In genomic region chr6:14298167-14298566, GRCm38 (mm10) we compare ENCODE assay signal across 24 mouse cellular contexts.
DNase-seq lines count a peak whose midpoint lies in the region; ATAC-seq and TF ChIP-seq lines count a peak whose summit lies in the region.
"Had no signal": no experiment of that assay in that cellular context is flagged by ENCODE, and none has a peak within 500 bp of the region (broad histone marks: within the 10 kb centered on the region; RNA-seq: fewer than 3 reads in every experiment).

No protein-coding gene starts in this region.

- H3K4me2 ChIP-seq in heart, embryonic 12.5 days, result no peak overlapping the region
- H3K4me2 ChIP-seq in midbrain, embryonic 11.5 days, result no peak overlapping the region
- no peak overlapping the region for H3K4me2 ChIP-seq in midbrain, embryonic 14.5 days (ENCODE audit: low read length)
- no peak overlapping the region for H3K4me2 ChIP-seq in midbrain, embryonic 13.5 days (replicated peaks)
- H3K4me2 ChIP-seq in midbrain, postnatal 0 days (ENCODE audit: low read depth, low read length, poor library complexity, severe bottlenecking), result no peak overlapping the region
- H3K4me2 ChIP-seq: embryonic facial prominence, embryonic 13.5 days; embryonic facial prominence, embryonic 15.5 days had no signal

- no peak for DNase-seq in gastrocnemius, adult 2 months
- no peak for DNase-seq in gastrocnemius, postnatal 14 days
- no peak for DNase-seq in heart, embryonic 10.5 days (ENCODE audit: low spot score)
- DNase-seq in midbrain, embryonic 11.5 days (ENCODE audit: low spot score, missing footprints), result no peak
- DNase-seq in midbrain, embryonic 14.5 days, result no peak
- DNase-seq in midbrain, postnatal 0 days (ENCODE audit: low spot score), result no peak
- DNase-seq: adrenal gland, adult 2 months; adrenal gland, postnatal 10 days; adrenal gland, postnatal 25 days; cerebellum, adult 11 months; cerebellum, adult 18-20 months; cerebellum, adult 8-10 months; cerebellum, adult 9-11 months; cerebellum, postnatal 14 days; cerebellum, postnatal 36 days; embryo, embryonic 11 days had no signal

- H3K9ac ChIP-seq in heart, embryonic 12.5 days, result no peak overlapping the region
- no peak overlapping the region for H3K9ac ChIP-seq in midbrain, embryonic 11.5 days (ENCODE audit: low read length)
- no peak overlapping the region for H3K9ac ChIP-seq in midbrain, embryonic 14.5 days (replicated peaks; ENCODE audit: low read length)
- H3K9ac ChIP-seq in midbrain, embryonic 13.5 days (replicated peaks), result no peak overlapping the region
- no peak overlapping the region for H3K9ac ChIP-seq in midbrain, postnatal 0 days (replicated peaks; ENCODE audit: low read length, poor library complexity, severe bottlenecking)
- H3K9ac ChIP-seq: embryonic facial prominence, embryonic 13.5 days; embryonic facial prominence, embryonic 15.5 days had no signal

- H3K4me1 ChIP-seq in heart, embryonic 10.5 days, result peaks cover 5% of the 10 kb centered on the region; the same call in 1 of the 2 replicates
- H3K4me1 ChIP-seq in heart, embryonic 12.5 days (replicated peaks), result no peaks in the 10 kb centered on the region
- no peaks in the 10 kb centered on the region for H3K4me1 ChIP-seq in midbrain, embryonic 11.5 days (ENCODE audit: control insufficient read depth, insufficient read depth, low read length)
- H3K4me1 ChIP-seq in midbrain, embryonic 14.5 days (ENCODE audit: control insufficient read depth, insufficient read depth, low read length), result no peaks in the 10 kb centered on the region
- no peaks in the 10 kb centered on the region for H3K4me1 ChIP-seq in midbrain, embryonic 13.5 days (replicated peaks)
- no peaks in the 10 kb centered on the region for H3K4me1 ChIP-seq in midbrain, postnatal 0 days (ENCODE audit: insufficient read depth, low read length)
- H3K4me1 ChIP-seq: embryonic facial prominence, embryonic 13.5 days; embryonic facial prominence, embryonic 15.5 days; forebrain, embryonic 10.5 days had no signal

- no peak for ATAC-seq in heart, embryonic 12.5 days (ENCODE audit: insufficient number of reproducible peaks, low FRiP score)
- ATAC-seq in midbrain, embryonic 11.5 days (ENCODE audit: low FRiP score), result peak; percentile 66; the same call in 1 of the 2 replicates
- no peak for ATAC-seq in midbrain, embryonic 14.5 days (ENCODE audit: low FRiP score, low TSS enrichment)
- 0 out of 2 replicates have a peak, but pooled peaks have one; percentile 20 for ATAC-seq in midbrain, embryonic 13.5 days
- no peak for ATAC-seq in midbrain, postnatal 0 days (ENCODE audit: low FRiP score)
- ATAC-seq: forebrain, embryonic 14.5 days; forebrain, embryonic 16.5 days had no signal

- H3K36me3 ChIP-seq in heart, embryonic 10.5 days, result no peaks in the 10 kb centered on the region
- no peaks in the 10 kb centered on the region for H3K36me3 ChIP-seq in heart, embryonic 12.5 days
- no peaks in the 10 kb centered on the region for H3K36me3 ChIP-seq in midbrain, embryonic 11.5 days (ENCODE audit: control insufficient read depth, insufficient read depth, low read length)
- no peaks in the 10 kb centered on the region for H3K36me3 ChIP-seq in midbrain, embryonic 14.5 days (ENCODE audit: control insufficient read depth, insufficient read depth, low read length)
- no peaks in the 10 kb centered on the region for H3K36me3 ChIP-seq in midbrain, embryonic 13.5 days
- H3K36me3 ChIP-seq in midbrain, postnatal 0 days (ENCODE audit: insufficient read depth, low read length), result no peaks in the 10 kb centered on the region
- H3K36me3 ChIP-seq: embryonic facial prominence, embryonic 13.5 days; embryonic facial prominence, embryonic 15.5 days; forebrain, embryonic 10.5 days had no signal

- intact Hi-C loops in gastrocnemius, adult 2 months (cut with DNase I), result no loop called here
- intact Hi-C loops in gastrocnemius, postnatal 14 days (cut with DNase I; ENCODE audit: low total_unique reads), result no loop called here

- TF ChIP-seq CTCF in gastrocnemius, adult 2 months (IDR thresholded peaks at IDR 0.05), result no peak
- no peak for TF ChIP-seq CTCF in midbrain, postnatal 0 days (IDR thresholded peaks at IDR 0.05)

- H3K27ac ChIP-seq in gastrocnemius, adult 2 months, result peak overlapping the region; percentile 81
- H3K27ac ChIP-seq in heart, embryonic 10.5 days, result peak overlapping the region; percentile 29; the same call in 1 of the 2 replicates
- H3K27ac ChIP-seq in heart, embryonic 12.5 days (ENCODE audit: poor library complexity, severe bottlenecking), result no peak overlapping the region
- H3K27ac ChIP-seq in midbrain, embryonic 11.5 days (ENCODE audit: low read depth, low read length), result no peak overlapping the region
- H3K27ac ChIP-seq in midbrain, embryonic 14.5 days (replicated peaks; ENCODE audit: low read depth, low read length), result no peak overlapping the region
- no peak overlapping the region for H3K27ac ChIP-seq in midbrain, embryonic 13.5 days
- H3K27ac ChIP-seq in midbrain, postnatal 0 days (ENCODE audit: low read depth, low read length), result no peak overlapping the region
- H3K27ac ChIP-seq: embryonic facial prominence, embryonic 13.5 days; embryonic facial prominence, embryonic 15.5 days; forebrain, embryonic 10.5 days had no signal

- no peaks in the 10 kb centered on the region for H3K27me3 ChIP-seq in heart, embryonic 10.5 days (ENCODE audit: insufficient read depth, poor library complexity, severe bottlenecking)
- no peaks in the 10 kb centered on the region for H3K27me3 ChIP-seq in heart, embryonic 12.5 days (replicated peaks)
- H3K27me3 ChIP-seq in midbrain, embryonic 11.5 days (ENCODE audit: control insufficient read depth, insufficient read depth, low read length), result no peaks in the 10 kb centered on the region
- no peaks in the 10 kb centered on the region for H3K27me3 ChIP-seq in midbrain, embryonic 14.5 days (ENCODE audit: control insufficient read depth, insufficient read depth, low read length)
- H3K27me3 ChIP-seq in midbrain, embryonic 13.5 days, result no peaks in the 10 kb centered on the region
- H3K27me3 ChIP-seq in midbrain, postnatal 0 days (ENCODE audit: insufficient read depth, low read length), result no peaks in the 10 kb centered on the region
- H3K27me3 ChIP-seq: embryonic facial prominence, embryonic 13.5 days; embryonic facial prominence, embryonic 15.5 days had no signal

- H3K4me3 ChIP-seq in gastrocnemius, adult 2 months, result no peak overlapping the region
- H3K4me3 ChIP-seq in heart, embryonic 10.5 days, result no peak overlapping the region
- H3K4me3 ChIP-seq in heart, embryonic 12.5 days, result no peak overlapping the region
- no peak overlapping the region for H3K4me3 ChIP-seq in midbrain, embryonic 11.5 days (ENCODE audit: low read depth, low read length)
- no peak overlapping the region for H3K4me3 ChIP-seq in midbrain, embryonic 14.5 days (replicated peaks; ENCODE audit: low read depth, low read length)
- H3K4me3 ChIP-seq in midbrain, embryonic 13.5 days (replicated peaks), result no peak overlapping the region
- no peak overlapping the region for H3K4me3 ChIP-seq in midbrain, postnatal 0 days (ENCODE audit: low read depth, low read length)
- H3K4me3 ChIP-seq: embryonic facial prominence, embryonic 13.5 days; embryonic facial prominence, embryonic 15.5 days; erythroblast, embryonic 14.5 days; forebrain, embryonic 10.5 days had no signal

- H3K9me3 ChIP-seq in heart, embryonic 10.5 days, result no peaks in the 10 kb centered on the region
- no peaks in the 10 kb centered on the region for H3K9me3 ChIP-seq in heart, embryonic 12.5 days (replicated peaks)
- no peaks in the 10 kb centered on the region for H3K9me3 ChIP-seq in midbrain, embryonic 11.5 days (ENCODE audit: control insufficient read depth, low read length)
- no peaks in the 10 kb centered on the region for H3K9me3 ChIP-seq in midbrain, embryonic 14.5 days (ENCODE audit: control insufficient read depth, low read length)
- no peaks in the 10 kb centered on the region for H3K9me3 ChIP-seq in midbrain, embryonic 13.5 days
- no peaks in the 10 kb centered on the region for H3K9me3 ChIP-seq in midbrain, postnatal 0 days (ENCODE audit: low read length)
- H3K9me3 ChIP-seq: embryonic facial prominence, embryonic 13.5 days; embryonic facial prominence, embryonic 15.5 days; forebrain, embryonic 10.5 days had no signal

Comparison
In these comparisons a context has a peak if more than half of its experiments do, and no peak if none do; other contexts are left out.
1. H3K27ac ChIP-seq: peak in gastrocnemius, adult 2 months (single experiment) and heart, embryonic 10.5 days (single experiment); none in heart, embryonic 12.5 days (single experiment), midbrain, embryonic 11.5 days (single experiment), midbrain, embryonic 14.5 days (single experiment), midbrain, embryonic 13.5 days (single experiment) and midbrain, postnatal 0 days (single experiment).
2. ATAC-seq: peak in midbrain, embryonic 11.5 days (single experiment) and midbrain, embryonic 13.5 days (single experiment); none in heart, embryonic 12.5 days (single experiment), midbrain, embryonic 14.5 days (single experiment) and midbrain, postnatal 0 days (single experiment).